Mouse (Mus musculus) mouse embryonic stem cell (cell line): Measurements from ENCODE around the gene Rps16.

Experiments
- in situ Hi-C, 2 experiments: fragments of 300-500 bp; cut with MboI; formaldehyde crosslinking; loops; 1 replicate in 1 of 2; 3 replicates in 1 of 2; pipeline ENCODE4 v1.14.3; 2019 to 2020; ENCODE audit warnings: low sequenced_read_pairs in 2 of 2, low pct_unique_long_range_greater_than_20kb in 1 of 2, mixed read lengths in 1 of 2; ENCODE audit not compliant: unreplicated experiment in 1 of 2

Gene Rps16

DNA sequence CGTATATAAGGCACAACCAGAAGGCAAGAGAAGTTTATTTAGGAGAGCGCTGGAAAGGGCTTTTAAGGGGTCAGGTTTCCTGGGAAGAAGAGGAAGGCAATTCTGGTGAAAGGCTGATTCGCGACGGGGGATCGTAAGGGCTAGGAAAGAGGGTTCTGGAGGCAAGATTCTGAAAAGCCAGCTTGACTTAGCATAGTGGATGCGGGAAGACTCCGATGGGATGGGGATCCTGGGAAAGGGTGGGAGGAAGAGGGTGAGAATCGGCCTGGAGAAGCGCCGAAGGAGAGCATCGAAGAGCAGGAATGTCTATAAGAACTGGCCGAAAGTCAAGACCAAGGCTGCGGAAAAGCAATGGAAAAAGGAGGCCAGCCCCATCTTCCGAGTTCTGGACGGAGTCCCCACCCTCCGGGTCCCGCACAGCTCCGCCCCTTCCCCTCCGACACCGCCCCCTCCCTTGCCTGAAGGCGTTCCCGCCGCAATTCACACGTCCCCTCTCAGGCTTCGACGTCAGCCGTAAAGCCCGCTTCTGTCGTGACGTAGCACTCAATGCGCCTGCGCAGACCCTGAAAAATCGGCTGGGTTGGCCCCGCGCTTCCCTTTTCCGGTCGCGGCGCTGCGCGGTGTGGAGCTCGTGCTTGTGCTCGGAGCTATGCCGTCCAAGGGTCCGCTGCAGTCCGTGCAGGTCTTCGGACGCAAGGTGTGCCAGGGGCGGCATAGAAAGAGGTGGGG, at the start of gene Rps16:
Gene Rps16 (plus strand): TSS at position 498 of the 729 bp plus-strand sequence.
- in situ Hi-C loops, result no loop called here

DNA sequence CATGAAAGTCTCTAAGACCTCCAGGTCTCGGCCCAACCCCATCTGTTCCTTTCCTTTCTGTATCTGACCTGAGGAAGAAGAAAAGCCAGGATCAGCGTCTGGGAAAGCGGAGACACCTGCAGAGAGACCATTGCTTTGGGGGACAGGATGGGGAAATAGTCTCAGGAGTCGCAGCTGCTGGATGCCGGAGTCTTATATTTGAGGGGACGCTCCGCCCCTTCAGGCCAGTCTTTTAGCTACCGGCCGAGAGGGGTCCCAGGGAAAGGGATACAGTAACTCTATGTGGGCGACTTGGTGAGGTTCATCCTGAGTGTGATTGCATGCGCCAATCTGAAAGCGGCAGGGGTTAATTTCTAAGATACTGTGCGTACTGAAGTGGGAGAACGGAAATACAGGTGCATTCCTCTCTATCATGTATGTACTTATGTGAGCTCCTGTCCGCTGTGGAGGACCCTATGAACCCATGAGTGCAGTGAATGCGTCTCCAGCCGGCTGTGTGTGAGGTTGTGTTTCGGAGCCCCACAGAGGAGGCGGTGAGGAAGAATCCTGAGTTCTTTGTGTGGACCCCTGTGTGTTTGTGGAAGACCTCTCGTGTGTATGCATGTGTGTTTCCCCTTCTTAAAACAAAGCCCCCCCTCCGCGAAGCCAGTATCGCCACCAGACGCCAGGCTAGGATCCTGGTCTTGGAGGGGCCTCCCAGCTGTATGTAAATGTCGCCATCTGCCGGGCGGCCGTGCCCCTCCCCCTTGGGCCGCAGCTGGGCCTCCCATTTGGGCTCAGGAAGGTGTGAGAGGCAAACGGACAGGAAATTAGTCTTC, 48.6 kb upstream of the Rps16 start, which contains the start of gene Dll3:
Gene Dll3 (minus strand): TSS at position 623 of the 818 bp plus-strand sequence.
- in situ Hi-C loops, result no loop called here

DNA sequence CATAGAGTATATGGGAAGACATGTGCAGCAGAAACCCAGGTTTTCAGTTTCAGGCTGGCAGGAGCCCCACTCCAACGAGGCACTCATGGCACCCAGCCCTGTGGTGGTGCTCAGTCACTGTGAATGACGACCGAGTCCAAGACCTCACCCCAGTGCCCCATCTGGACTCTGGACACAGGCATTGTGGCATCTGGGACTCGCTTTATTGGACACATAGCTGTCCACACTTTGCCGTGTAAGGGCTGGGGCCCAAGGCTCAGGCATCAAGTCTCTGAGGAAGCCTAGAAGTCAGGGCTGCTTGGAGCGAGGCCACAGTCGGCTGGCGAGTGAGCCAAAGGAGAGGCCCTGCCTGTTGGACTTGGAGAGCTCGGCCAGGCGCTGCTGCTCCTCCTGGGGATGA, 44.8 kb upstream of the Rps16 start:
- in situ Hi-C loops, result no loop called here

DNA sequence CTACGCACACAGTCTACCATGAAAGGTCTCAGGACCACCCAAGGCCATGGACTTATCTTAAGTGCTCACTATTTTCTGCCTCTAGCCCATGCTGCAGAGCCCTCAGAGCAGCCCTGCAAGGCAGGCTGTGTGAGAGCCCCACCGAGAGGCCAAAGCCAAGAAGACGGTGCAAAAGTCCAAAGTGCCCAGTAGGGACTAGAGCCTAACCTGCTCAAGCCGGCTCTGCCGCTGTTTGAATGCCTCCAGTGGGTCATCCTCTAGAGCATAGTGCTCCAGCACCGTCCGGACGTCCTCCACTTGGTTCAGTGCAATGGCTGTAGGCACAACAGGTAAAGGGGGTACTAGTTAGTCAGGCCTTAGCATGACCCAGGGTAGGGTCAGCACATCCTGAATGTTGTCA, 44.2 kb upstream of the Rps16 start:
- in situ Hi-C loops, result no loop called here

DNA sequence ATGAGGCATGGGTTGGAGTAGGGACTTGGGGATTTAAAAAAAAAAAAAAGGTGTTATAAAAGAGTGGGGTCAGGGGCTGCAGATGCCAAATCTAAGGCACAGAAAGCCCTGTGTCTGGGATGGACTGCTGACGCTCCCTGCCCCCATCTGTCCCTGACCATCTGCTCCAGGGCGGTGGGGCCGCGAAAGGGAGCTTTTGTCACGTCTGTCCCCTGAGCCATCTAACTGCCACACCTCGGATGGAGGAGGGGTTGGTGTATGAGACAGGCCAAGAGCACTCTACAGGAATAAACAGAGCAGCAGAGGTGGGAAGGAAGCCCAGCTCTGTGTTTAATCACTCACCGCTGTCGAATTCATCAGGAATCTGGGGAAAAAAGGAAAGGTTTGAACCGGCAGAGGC, 40.7 kb upstream of the Rps16 start:
- in situ Hi-C loops, result no loop called here

DNA sequence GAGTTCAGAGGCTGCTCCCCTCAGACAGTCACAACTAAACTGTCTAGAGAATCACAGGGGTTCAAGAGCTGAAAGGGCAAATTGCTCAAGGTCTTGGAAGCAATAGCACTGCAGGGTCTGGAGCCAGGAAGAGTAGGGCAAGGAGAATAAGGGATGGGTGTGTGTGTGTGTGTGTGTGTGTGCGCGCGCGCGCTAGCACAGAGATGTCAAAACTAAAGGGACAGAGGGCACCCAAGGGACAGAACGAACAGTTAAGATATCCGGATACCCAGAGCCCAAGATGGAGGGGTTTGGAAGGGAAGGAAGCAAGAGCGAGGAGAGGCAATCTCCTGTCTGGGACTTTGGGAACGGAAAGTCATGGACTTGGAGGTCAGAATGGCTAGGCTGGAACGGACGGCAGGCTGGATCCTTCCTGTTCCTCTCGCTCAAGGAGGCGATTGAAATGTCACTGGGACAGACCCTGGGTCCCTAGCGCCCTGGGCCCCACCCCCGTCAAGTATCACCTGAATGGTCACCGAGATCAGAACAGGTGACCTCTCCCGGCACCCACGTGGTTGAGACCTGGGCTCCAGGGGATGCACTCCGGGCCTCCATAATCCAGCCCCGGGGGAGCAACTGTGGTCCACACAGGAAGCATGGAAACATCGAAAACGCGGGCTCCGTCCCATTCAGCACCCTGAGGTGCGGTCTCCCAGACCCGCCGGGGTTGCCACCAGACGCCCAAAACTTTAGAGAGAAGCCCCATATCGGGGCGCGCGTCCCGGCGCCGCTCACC, 39.1 kb upstream of the Rps16 start:
- in situ Hi-C loops, result no loop called here

DNA sequence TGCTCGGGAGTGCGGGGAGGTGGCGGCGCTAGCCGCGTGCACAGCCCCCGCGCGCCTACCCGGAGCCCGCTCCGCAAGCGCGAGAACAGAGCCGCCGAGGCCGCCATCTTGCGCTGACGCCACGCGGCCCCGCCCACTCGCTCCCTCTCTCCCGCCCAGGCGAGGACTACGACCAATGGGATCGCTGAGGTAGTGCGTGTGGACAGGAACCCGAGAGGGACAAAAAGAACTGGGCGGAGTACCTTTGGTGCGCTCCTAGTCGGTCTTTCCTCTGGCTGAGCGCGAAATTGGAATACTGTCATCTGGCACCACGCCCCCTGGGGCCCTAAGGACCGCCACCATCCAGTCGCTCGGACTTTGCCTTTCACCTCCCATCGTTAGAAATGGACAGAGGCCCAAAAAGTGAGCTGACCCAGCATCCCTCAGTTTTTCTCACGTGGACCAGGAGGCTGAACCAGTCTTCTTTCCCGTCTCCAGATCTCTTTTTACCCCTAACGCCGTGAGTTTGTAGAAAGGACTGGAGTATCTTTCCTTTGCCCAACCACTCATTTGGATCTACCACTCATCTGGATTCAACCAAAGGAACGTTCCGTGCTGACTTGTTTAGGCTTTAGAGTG, 38.4 kb upstream of the Rps16 start, which contains the start of gene Timm50:
Gene Timm50 (minus strand): TSS at position 147 of the 618 bp plus-strand sequence.
- in situ Hi-C loops, result no loop called here

DNA sequence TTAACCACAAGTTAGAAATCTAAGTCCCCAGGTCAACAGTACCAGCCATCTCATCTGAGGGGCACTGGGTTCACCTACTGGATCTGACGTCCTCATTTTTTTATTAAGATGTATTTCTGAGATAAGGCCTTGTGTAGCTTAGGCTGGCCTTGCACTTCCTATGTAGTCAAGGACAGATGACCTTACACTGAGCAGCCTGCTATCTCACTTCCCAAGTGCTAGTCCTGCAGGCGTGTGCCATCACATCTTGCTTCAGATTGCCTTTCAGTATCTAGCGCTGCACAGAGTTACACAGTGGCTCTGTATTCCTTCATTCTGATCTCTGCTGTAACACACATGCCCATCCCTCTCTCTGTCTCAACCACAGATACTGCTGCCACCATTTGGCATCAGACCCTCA, 32.4 kb upstream of the Rps16 start:
- in situ Hi-C loops, result no loop called here

DNA sequence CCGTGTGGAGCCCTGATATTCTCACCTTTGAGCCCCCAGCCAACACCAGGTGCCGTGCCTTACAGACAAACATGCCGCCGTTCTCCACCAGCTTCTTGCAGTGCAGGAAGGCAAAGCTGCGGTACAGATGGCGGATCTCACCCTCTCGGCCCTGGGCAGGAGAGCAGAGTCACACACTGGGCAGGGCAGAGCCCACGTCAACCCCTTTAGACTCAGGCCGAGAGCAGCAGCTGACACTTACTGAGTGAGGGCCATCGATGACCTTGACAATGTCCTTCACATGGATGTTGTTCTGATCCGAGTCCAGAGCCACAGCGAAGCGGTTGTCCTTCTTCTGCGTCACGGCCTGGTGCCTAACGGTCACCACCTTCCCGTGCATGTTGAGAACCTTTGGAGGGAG, 31.7 kb upstream of the Rps16 start:
- in situ Hi-C loops, result no loop called here

DNA sequence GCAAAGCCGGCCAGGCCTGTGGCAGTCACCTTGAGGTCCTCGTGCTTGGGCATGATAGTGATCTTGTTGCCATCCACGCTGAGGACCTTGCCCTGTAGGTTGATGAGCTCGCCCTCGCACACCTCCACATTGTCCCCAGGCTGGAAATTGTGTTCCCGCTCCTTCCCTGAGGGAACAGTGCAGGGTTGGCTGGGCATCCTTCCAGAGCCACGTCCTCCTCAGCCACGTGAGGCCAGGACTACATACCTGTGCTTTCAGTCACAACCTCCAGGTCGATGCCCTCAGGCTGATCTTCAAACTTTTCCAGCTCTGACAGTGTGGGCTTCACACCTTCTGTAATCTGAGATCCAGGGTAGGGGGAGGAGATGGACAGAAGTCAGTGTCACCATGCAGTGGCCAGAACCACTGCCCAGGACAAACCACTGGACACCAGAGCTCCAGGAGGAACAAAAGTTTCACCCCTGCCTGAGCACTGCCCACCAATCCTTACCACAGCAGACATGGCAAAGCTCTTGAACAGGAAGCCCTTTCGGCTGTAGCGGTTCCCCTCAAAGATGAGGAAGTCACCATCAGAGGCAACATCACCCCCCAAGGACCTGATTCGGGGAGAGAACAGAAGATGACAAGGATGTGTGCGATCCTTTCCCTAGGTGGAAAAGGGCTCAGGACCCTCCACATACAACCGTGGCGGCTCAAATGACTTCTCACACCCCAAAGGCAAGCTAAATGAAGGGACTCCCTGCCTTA, 28.3 kb upstream of the Rps16 start:
- in situ Hi-C loops, result no loop called here

DNA sequence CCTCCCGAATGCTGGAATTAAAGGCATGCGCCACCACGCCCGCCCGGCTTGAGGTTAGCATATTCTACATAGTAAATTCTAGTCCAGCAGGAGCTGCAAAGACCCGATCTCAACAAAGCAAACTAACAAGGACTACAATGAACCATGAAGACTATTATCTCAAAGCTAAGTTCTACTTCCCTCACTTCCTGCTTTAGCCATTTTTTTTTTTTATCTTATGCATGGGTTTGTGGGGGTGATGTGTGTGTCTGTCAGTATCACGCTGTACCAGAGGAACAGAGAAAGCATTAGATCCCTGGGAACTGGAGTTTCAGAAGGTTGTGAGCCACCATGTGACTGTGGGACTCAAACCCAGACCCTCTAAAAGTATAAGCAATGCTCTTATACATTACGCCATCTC, 25.2 kb upstream of the Rps16 start:
- in situ Hi-C loops, result no loop called here

DNA sequence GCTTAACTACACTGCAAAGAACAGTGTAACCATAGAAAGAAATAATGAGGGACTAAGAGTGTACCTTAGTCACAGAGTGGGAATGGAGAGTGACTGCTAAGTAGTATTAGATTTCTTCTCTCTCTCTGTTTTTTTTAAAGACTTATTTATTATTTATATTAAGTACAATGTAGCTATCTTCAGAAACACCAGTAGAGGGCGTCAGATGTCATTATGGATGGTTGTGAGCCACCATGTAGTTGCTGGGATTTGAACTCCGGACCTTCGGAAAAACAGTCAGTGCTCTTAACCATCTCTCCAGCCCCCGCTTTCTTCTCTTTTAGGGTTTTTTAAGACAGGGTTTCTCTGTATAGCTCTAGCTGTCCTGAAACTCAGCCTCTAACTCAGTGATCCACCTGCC, 24.0 kb upstream of the Rps16 start:
- in situ Hi-C loops, result no loop called here

DNA sequence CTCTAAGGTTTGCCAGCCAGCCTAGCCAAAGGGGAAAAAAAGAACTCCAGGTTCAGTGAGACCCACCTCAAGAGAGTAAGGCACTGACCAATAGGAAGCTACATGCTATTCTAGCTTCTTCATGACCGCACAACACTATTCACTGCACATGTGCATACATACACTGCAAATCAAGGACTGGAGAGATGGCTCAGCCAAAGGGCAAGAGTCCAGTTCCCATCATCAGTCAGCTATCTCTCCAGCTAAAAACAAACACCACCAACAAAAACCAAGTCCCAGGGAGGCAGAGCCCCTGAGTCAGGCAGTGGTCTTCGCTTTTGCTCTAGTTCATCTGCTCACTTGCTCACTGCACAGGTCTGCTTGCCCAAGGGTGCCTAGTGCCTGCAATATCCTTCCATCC, 22.2 kb upstream of the Rps16 start:
- in situ Hi-C loops, result no loop called here

DNA sequence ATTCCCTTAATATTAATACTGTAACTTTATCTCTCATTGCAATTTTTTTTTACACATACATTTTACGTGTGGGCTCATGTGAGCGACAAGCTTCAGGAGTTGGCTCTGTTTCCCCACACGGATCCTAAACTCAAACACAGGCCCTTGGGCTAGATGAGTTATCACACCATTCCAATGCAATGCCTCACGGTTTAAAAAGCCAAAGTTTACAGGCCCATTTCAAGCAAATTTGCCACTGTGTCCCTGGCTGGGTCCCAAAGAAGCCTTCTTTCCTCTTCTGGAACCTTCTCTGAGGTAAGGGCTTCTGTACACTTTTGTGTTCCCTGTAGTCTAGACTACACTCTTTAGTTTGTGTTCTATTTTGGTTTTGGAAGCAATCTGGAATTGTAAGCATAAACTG, 15.9 kb upstream of the Rps16 start:
- in situ Hi-C loops, result no loop called here

DNA sequence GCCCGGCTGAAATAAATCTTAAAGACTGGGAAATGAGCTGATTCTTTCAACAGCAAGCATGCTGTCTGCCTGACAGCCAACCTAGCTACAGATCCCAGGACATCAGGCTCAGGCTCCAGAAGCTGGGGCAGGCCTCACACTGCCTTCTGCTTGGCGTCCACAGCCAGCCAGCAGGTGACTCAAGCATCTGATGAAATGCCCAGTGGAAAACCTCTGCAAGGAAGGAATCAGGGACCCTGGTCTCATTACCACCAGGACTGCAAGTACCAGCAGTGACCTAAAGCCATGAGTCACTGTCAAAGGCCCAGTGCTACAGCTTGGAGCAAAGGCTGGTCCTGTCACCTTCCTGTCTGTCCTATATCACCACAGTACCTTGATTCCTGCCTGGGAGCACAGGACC, 15.0 kb upstream of the Rps16 start:
- in situ Hi-C loops, result no loop called here

DNA sequence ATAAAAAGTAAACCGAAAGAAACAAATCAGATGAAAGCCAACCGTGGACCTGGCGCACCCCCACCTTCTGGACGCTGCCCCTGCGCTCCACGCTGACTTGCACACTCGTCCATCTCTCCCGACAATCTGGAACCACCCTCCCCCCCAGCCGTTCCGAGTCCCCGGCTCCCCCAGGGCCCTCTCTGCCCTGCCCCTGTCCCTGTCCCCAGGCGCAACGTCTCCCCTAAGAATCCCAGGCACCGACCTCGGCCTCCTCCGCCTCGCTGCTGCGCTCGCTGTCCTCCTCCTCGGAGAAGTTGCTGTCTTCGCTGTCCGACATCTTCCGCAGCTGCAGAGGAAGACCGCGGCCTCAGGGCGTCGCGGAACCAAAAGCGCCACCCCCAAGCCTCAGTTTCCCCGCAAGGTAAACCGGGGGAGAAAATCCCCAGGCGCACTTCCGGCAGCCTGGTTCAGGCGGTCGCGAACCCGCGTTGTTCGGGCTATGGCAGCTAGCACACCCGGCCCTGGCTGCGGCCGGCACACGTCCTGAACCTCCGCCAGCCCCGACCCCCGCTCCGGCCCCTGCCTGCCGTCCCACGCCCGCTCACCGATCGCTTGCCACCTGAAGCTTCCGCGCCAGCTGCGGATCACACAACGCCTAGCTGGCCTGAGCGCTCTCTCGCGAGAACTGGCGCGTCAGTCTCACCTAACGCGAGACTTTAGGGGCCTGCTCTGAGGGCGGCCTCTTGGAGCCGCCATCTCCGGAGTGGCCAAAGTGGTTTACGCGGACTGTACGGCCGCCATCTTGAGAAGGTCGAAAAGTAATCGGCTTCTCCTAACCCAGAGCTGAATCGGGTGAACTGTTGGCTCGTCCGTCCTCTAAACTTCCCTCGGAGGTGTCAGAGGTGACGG, 12.1 kb upstream of the Rps16 start, which contains the start of gene Supt5:
Gene Supt5 (minus strand): TSS at position 639 of the 891 bp plus-strand sequence.
- in situ Hi-C loops, result no loop called here
